Mouse (Mus musculus): ENCODE data around the gene Adra2b. TPM values are rescaled to one million over a fixed set of nuclear protein-coding genes. Genes with fewer than 3 reads are reported as not detected.
A peak's percentile ranks its signal among the peaks of the same experiment; 100 is the strongest.

Adra2b gene
- total RNA-seq, 2 experiments from 2014 or later: 0.32 to 0.54 TPM

DNA sequence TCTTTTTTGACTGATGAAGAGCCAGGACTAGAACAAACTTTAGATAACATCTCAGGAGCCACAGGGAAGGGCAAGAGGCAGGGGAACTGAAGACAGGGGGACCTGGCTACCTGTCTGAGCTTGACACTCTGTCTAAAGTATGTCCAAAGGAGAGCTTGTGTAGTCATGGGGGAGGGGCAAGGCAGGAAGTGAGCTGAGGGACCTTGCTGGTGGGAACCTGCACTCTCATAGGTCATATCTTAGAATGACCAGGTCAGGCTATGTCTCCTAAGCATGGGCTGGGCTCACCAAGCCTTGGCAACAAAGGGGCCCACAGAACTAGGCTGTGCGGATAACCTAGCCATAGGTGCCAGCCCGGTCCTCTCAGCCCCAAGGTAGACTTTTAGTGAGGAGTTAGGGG, 9.1 kb downstream of the Adra2b start:
- Histone ChIP-seq H3K4me3 (no peak overlapping the region), H3K27ac (no peak overlapping the region)
- intact Hi-C loops (cut with DNase I): no loop called here
- no peak for DNase-seq (ENCODE audit: extremely low spot score in 1 of 2, low spot score in 2 of 2)
- TF ChIP-seq CTCF (IDR thresholded peaks at IDR 0.05): no peak

DNA sequence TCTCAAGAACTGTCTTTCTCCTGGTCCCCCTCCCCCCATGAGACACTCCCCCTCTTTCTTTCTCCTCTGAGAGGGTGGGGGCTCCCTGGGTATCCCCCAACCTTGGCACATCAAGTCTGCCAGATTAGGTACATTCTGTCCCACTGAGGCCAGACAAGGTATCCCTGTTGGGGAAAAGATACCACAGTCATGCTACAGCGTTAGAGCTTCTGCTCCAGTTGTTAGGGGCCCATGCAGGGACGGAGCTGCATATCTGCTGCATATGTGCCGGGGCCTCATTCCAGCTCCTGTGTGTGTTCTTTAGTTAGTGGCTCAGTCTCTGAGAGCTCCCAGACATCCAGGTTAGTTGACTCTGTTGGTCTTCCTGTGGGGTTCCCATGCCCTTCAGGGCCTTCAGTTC, 11.1 kb downstream of the Adra2b start:
- intact Hi-C loops (cut with DNase I): no loop called here
- no peak for DNase-seq (ENCODE audit: extremely low spot score in 1 of 2, low spot score in 2 of 2)
- Histone ChIP-seq H3K4me3 (no peak overlapping the region), H3K27ac (no peak overlapping the region)
- TF ChIP-seq CTCF (IDR thresholded peaks at IDR 0.05): no peak

DNA sequence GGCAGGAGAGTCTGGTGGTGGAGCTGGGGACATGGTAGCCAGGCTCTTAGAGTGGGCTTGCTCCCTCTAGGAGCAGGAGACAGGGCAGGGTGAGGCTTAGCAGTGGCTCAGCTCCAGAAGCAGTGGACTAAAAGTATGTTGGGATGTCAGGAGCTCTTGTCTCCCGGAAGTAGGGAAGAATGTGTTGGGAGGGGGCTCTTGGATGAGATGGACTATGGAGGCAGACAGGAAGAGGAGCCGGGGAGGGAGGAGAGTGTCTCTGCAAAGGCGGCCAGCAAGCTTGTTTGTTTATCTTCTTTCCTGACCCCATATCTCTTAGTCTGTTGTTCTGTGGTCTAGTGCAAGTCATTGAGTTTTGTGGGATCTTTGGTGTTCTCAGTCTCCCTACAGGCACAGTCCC, 12.1 kb downstream of the Adra2b start:
- Histone ChIP-seq H3K4me3 (no peak overlapping the region), H3K27ac (no peak overlapping the region)
- no peak for TF ChIP-seq CTCF (IDR thresholded peaks at IDR 0.05)
- DNase-seq (ENCODE audit: extremely low spot score in 1 of 2, low spot score in 2 of 2): no peak
- intact Hi-C loops (cut with DNase I): no loop called here

DNA sequence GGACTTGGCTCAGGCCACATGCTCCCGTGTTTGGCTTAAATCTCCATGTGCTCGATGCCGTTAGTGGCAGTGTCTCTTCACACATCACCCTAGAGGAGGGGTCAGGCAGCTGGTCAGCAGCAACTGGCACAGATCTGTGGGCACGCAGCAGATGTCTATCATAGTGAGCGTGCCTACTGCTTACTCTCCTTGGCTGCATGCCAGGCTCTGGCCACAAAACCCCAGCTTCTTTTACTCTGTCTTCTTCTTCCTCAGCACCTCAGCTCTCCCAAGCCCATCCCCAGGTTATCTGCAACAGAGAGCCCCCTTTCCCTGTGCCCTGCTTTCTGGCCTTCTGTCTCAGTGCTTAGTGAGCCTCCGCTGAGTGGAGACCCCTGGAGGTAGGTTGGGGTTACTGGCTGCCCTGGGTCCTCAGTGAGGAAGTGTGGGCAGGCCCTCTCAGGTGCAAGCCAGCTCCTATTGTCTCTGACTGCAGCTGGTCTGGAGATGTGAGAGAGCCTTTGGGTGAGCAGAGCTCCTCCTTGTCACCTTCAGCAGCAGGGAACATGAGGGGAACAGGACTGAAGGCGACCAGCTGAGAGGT, 12.8 kb downstream of the Adra2b start:
- no peak for DNase-seq (ENCODE audit: extremely low spot score in 1 of 2, low spot score in 2 of 2)
- peak; percentile 33 for TF ChIP-seq CTCF (IDR thresholded peaks at IDR 0.05)
- Histone ChIP-seq H3K27ac (no peak overlapping the region), H3K4me3 (no peak overlapping the region)
- intact Hi-C loops (cut with DNase I): no loop called here

DNA sequence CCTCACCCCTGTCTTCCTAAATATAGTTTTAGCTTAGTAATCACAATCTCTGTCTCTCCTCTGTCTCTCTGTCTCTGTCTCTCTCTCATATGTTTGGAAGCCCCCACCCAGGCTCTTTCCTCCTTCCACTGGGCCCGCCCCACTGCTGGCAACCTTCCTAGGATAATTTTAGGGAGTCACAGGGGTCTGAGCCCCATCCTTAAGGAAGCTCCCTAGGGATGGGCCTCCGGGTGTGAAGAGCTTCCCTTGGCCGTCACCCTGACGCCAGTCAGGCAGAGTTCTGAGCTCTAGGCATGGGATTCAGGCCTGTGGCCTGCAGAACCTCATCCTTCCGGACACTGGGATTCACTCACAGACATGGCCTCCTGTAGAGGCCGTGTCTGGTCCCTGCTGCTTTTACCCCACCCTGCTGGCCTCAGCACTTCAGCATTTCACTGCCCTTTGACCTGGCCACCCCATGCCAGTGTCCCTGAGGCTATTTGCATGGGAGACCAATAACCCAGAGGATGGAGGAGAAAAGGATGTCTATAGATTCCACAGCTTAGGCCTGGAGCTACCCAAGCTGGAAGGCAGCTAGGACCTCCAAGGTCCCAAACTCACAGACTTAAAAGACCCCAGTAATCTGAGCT, 13.5 kb downstream of the Adra2b start:
- no peak for TF ChIP-seq CTCF (IDR thresholded peaks at IDR 0.05)
- DNase-seq (ENCODE audit: extremely low spot score in 1 of 2, low spot score in 2 of 2): no peak
- Histone ChIP-seq H3K27ac (no peak overlapping the region), H3K4me3 (no peak overlapping the region)
- intact Hi-C loops (cut with DNase I): no loop called here

DNA sequence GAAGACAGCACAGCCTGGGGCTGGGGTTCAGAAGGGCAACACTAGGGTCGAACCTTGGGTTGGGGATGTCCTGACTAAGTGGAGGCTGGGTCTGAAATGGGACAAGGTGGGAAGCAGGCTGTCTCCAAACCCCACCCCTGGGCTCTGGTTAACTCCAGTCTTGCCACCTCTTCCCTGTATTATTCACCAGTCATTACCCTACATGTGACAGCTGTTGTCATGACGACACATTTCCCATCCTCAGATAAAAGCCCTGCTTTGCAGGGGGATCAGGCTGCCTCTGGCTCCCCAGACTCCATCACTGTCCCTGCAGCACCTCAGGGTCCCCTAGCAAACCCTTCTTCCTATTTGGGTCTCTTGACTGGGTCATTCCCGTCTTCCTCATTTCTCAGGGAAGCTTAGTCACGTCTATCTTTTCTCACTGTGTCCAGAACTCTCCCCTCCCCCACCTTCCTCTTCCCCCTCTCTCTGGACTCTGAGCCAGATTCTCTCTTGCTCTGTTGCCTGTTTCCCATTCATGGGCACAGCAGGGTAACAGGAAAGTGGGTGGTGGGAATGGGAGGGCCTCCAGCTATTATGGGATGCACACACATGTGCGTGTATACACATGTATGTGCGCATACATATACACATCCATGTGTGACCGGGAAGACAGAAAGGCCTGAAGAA, 15.1 kb downstream of the Adra2b start:
- intact Hi-C loops (cut with DNase I): no loop called here

DNA sequence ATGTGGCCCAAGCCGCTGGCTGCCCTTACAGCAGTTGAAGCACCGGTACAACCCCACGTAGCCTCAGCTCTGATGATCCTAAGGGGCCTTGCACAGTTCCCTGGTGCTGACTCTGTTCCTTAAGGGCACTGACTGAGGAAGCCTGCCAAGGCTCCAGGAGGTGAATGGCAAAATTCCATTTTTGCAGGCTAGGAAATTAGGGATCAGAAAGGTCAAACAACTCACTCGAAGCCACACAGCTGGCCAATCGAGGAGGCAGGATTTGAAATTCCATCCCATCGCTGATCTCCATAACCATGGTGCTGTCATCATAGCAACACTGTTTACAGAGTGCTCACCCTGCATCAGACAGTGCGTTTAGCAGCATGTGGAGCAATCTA, 15.6 kb downstream of the Adra2b start:
- H3K4me3 ChIP-seq: no peak overlapping the region
- intact Hi-C loops (cut with DNase I): no loop called here
- no peak for TF ChIP-seq CTCF (IDR thresholded peaks at IDR 0.05)
- no peak overlapping the region for H3K27ac ChIP-seq
- no peak for DNase-seq (ENCODE audit: extremely low spot score in 1 of 2, low spot score in 2 of 2)

More for the DNA sequence above, 15.1 kb downstream of the Adra2b start:
- H3K4me3 ChIP-seq: no peak overlapping the region
- no peak for DNase-seq (ENCODE audit: extremely low spot score in 1 of 2, low spot score in 2 of 2)
- no peak for TF ChIP-seq CTCF (IDR thresholded peaks at IDR 0.05)
- H3K27ac ChIP-seq: no peak overlapping the region

DNA sequence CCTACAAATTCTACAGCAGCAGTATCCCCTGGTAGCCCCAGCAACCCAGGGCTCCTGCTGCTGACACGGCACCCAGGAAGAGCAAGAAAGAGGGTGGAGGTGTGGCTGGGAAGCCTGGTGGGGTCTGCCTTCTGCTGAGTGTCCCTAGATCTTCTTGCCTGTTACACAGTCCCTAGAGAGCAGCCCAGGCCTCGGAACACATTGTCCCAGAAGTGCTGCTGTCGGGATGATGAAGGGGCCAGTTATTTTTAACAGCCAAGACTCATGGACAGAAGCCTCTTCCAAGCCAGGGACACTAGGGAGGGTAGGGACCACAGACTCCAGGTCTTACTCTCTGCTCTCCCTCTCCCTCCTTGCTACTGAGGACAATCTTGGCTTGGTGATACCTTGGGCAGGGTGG, 16.2 kb downstream of the Adra2b start:
- no peak overlapping the region for H3K4me3 ChIP-seq
- H3K27ac ChIP-seq: no peak overlapping the region
- intact Hi-C loops (cut with DNase I): no loop called here
- no peak for TF ChIP-seq CTCF (IDR thresholded peaks at IDR 0.05)
- DNase-seq (ENCODE audit: extremely low spot score in 1 of 2, low spot score in 2 of 2): no peak

DNA sequence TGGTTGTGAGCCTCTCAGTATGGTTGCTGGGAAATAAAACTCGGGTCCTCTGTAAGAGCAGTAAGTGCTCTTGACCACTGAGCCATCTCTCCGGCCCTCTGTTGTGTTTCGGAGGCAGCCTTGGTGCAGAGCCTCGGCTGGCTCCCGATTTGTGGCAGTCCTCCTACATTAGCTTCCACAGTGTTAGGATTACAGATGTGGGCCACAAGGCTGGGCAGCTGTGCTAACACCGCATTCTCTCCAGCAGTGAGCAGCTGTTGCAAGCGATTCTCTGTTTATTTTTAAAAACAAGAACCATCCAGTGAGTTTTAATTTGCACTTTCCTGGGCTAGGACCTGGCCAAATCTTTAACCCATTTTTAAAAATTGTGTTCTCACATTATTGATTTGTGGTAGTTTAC, 20.9 kb downstream of the Adra2b start:
- H3K4me3 ChIP-seq: no peak overlapping the region
- no peak for DNase-seq (ENCODE audit: extremely low spot score in 1 of 2, low spot score in 2 of 2)
- intact Hi-C loops (cut with DNase I): no loop called here
- no peak overlapping the region for H3K27ac ChIP-seq
- no peak for TF ChIP-seq CTCF (IDR thresholded peaks at IDR 0.05)

DNA sequence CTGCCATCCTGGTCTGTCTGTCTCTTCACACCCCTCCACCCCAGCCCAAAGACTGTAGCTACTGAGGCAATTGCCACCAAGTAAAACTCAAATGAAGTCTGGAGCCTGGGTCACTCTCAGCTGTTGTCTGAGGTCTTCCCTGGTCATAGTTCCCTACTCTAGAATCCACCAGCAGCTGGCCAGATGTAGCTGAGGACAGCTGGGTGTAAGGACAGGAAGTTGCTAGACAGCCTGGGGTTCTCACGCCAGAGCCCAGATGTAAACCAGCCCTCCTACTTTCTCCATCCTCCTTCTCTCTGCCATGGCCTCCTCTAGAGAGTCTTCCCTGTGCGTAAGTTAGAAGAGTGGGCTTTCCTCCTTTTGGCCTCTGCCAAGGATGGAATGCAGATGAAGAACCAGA, 24.5 kb downstream of the Adra2b start:
- Histone ChIP-seq H3K27ac (no peak overlapping the region), H3K4me3 (no peak overlapping the region)
- intact Hi-C loops (cut with DNase I): no loop called here
- no peak for TF ChIP-seq CTCF (IDR thresholded peaks at IDR 0.05)
- no peak for DNase-seq (ENCODE audit: extremely low spot score in 1 of 2, low spot score in 2 of 2)

DNA sequence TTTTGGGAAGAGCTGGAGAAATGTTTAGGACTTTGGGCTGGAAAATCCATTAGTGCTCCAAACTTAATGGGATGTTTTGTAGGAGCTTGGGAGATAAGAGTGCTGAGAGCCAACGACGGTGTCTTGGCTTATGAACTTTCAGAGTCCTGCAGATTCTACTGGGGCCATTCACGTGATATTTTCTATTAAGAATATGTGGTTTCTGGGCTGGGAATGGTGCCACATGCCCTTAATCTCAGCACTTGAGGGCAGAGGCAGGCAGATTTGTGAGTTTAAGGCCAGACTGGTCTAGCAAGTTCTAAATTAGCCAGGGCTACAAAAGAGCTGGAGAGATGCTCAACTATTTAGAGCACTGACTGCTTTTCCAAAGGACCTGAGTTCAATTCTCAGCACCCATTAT, 27.3 kb downstream of the Adra2b start:
- no peak for TF ChIP-seq CTCF (IDR thresholded peaks at IDR 0.05)
- H3K27ac ChIP-seq: no peak overlapping the region
- intact Hi-C loops (cut with DNase I): no loop called here
- DNase-seq (ENCODE audit: extremely low spot score in 1 of 2, low spot score in 2 of 2): no peak
- H3K4me3 ChIP-seq: no peak overlapping the region

DNA sequence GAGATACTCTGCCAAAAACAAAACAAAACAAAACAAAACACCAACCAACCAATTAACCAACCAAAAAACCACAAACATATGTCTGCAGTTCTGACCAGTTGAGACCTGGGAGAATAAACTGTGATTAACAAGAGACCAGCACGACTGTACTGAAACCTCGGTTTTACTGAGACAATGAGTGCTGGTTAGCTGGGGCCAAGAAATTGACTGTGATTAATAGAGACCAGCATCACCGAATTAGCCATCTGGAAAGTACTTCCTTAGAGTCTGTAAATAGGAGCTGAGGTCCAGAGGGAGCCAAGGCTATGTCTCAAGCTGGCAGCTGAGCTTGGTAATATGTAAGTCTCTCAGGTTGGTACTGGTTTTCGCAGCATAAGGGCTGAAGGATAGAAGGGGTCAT, 27.8 kb downstream of the Adra2b start:
- TF ChIP-seq CTCF (IDR thresholded peaks at IDR 0.05): no peak
- no peak for DNase-seq (ENCODE audit: extremely low spot score in 1 of 2, low spot score in 2 of 2)
- Histone ChIP-seq H3K27ac (no peak overlapping the region), H3K4me3 (no peak overlapping the region)
- intact Hi-C loops (cut with DNase I): no loop called here

DNA sequence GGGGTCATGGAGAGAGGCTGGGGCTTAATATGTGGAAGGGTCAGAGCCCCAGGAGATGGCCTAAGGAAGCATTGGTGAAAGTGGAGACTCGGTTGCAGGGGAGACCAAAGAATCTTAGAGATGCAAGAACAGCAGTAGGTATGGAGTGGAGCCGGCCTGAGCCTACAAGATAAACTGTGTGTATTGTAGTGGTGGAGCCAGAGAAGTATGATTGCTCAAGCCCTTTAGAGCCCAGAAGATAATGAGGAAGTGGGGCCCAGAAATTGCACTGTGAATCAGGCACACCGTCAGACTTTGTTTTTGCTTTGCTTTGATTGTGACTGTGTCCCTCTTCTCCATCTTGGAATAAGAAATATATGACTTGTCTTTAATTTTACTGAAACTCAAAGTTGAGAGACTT, 28.3 kb downstream of the Adra2b start:
- no peak for DNase-seq (ENCODE audit: extremely low spot score in 1 of 2, low spot score in 2 of 2)
- Histone ChIP-seq H3K4me3 (no peak overlapping the region), H3K27ac (no peak overlapping the region)
- no peak for TF ChIP-seq CTCF (IDR thresholded peaks at IDR 0.05)
- intact Hi-C loops (cut with DNase I): no loop called here

Measured in left cerebral cortex, adult 2 months (tissue).